Mouse (Mus musculus): ENCODE measurements at regions not wholly inside any gene's neighbourhood (a gene's known extent, or its start where the extent isn't known, plus 50 kb on each side); places are given as distances from the start of the nearest gene placed in this dataset.

DNA sequence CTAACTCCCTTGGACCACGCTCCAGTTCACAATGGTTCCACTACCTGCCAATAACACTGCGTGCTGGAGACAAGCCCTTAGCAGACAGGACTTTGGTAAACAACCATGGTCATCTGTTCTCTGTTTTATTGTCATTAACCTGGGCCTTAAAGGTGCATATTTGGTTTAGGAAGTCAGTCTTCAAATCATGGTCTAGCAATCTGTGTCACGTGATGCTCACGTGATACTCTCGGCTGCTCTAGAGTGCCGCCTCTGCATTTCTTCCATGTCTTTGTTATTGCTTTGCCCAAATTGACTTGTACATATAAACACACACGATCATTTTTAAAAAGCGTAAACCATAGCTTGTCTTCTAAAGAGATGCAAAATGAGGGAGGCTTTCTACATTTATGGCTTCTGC lies 139.8 kb upstream of the 4930535I16Rik start:
- no peak for DNase-seq

DNA sequence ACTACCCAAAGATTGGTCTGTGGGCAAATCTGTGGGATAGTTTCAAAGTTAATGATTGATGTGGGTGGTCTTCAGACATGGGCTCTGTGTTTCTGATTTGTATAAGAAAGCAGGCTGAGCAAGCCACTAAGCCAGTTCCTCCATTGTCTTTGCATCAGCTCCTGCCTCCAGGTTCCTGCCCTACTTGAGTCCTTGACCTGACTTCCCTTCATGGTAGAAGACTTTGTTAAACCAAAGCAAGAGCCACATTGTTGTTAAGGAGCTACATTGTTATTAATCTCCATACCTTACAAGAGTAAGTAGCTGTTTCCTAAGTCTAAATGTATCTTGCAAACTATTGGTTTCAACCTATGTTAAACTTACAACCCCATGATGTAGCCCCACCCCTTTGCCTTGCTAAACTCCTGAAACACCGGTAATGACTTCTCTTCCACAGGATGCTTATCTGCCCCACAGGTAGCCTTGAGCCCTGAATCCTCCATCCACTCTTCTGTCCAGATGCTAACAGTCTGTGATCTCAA lies 136.5 kb upstream of the 4930535I16Rik start:
- no peak for DNase-seq

- DNase-seq: peak; percentile 14
These were observed 135.7 kb upstream of the 4930535I16Rik start for GRCm38 (mm10) chr4:124053340-124054038.

- DNase-seq: no peak
These were observed 134.6 kb upstream of the 4930535I16Rik start for GRCm38 (mm10) chr4:124052387-124052786.

GRCm38 (mm10) chr4:124048348-124048831 lies 130.6 kb upstream of the 4930535I16Rik start:
- no peak for DNase-seq

GRCm38 (mm10) chr4:124047898-124048297 lies 130.1 kb upstream of the 4930535I16Rik start:
- no peak for DNase-seq

GRCm38 (mm10) chr4:124036483-124036882 lies 118.7 kb upstream of the 4930535I16Rik start:
- DNase-seq: no peak

DNA sequence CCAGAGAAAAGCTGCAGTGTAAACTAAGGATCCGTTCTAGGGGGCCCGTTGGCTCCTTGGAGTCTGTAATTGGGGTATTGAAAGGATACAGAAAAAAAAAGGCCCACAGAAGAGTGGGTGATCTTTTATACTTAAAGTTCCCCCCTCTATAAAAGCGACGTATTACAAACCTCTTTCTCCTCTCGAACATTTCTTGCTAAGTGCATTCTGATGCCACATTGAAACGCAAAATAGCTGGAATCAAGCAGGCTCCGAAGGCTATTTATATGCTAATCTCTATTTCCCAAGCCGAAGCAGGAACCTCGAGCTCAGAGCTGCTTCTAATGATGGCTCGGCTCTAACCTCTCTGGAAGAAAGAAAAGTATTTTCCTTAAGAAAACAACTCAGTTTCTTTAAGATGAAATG lies 117.8 kb upstream of the 4930535I16Rik start:
- no peak for DNase-seq

- no peak for DNase-seq
These were observed 117.4 kb upstream of the 4930535I16Rik start for GRCm38 (mm10) chr4:124035192-124035591.

- no peak for DNase-seq
These were observed 110.2 kb upstream of the 4930535I16Rik start for GRCm38 (mm10) chr4:124028061-124028460.

DNA sequence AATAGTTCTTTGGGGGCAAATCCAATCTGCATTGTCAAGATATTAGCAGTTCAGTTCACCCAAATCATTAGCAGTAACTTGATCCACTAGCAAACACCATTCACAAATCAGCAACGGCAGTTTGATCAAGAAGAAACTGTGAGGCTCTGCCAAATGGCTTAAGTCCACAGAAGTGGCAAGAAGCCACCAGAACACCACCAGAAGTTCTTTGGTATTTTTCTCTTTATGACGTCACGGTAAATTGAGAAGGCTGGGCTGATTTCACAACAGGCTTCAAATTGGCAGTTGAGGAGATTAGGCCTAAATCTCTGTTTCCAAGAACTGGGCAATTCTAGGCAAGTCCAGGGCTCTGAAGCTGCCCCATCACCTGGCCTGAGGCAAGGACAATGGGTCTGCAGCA lies 98.6 kb upstream of the 4930535I16Rik start:
- no peak for DNase-seq

- DNase-seq: no peak
These were observed 97.5 kb upstream of the 4930535I16Rik start for GRCm38 (mm10) chr4:124015323-124015722.

- no peak for DNase-seq
These were observed 94.6 kb upstream of the 4930535I16Rik start for GRCm38 (mm10) chr4:124012406-124012805.

- no peak for DNase-seq
These were observed 90.9 kb upstream of the 4930535I16Rik start for GRCm38 (mm10) chr4:124008725-124009124.

DNA sequence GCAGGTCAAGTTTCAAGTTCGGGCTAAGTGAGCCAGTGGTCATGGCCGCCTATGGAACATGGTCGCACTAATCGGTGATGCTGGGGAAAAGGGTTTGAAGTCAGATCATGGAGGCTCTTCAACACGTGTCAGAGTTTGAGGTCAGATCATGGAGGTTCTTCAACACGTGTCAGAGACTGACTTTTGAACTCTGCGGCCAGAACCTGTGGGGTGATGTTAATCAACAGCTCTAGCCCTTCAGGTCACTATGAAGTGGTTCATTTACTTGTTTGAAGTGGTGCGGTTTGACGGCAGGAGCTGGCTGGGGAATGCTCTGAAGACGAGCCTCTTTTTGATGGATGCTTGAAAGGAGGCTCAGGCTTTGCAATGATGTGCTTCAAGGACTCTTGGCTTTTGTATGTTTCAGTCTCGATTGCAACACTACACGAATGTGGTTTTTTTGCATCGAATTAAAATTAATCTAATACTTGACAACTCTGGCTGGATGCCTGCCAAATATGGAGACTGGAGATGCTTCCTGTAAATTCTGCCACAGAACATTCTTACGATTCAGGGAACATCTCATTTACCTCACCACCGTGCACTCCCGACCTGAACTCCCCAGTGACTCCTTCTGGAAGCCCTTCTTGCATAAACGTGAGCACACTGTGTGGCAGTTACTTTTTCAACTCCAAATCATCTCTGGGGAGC lies 87.9 kb upstream of the 4930535I16Rik start:
- DNase-seq: no peak

- no peak for DNase-seq
These were observed 84.9 kb upstream of the 4930535I16Rik start for GRCm38 (mm10) chr4:124002760-124003159.

DNA sequence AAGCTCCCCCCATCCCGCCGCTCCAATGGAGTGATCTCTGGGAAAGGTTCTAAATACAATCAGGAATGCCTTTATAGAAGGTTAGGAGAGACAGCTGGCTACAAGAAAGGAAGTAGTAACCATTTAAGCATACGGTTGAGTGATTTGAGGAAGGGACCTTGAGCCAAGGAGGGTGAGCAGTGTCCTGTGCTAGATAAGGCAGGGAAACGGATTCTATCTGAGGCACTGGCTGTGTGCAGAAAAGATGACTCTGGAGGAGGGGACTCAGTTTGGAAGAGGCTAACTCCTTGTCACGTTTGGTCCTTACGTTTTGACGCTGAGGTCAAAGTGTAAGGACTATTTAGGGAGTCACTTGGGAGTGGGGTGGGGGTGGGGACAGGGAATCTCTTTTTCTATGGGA lies 84.3 kb upstream of the 4930535I16Rik start:
- DNase-seq: no peak

DNA sequence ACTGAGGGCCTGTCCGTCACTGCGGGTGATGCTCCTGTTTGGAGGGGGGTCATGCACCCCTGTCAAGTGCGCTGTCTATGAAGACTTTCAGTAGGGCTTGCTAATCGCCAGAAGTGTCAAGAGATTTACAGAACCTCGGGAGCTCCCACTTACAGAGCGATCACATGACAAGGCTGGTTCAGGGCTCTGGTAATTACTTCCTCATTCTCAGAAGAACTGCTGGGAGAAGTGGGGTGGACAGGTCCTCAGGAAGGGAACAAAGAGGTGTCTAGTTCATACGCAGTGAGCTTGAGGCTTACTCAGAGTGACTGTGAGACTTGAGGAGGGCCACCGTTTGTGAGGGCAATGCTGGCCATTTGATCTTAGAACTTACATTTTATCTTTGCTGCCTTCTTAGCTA lies 78.0 kb upstream of the 4930535I16Rik start:
- DNase-seq: no peak

GRCm38 (mm10) chr4:123991223-123991622 lies 73.4 kb upstream of the 4930535I16Rik start:
- DNase-seq: no peak

DNA sequence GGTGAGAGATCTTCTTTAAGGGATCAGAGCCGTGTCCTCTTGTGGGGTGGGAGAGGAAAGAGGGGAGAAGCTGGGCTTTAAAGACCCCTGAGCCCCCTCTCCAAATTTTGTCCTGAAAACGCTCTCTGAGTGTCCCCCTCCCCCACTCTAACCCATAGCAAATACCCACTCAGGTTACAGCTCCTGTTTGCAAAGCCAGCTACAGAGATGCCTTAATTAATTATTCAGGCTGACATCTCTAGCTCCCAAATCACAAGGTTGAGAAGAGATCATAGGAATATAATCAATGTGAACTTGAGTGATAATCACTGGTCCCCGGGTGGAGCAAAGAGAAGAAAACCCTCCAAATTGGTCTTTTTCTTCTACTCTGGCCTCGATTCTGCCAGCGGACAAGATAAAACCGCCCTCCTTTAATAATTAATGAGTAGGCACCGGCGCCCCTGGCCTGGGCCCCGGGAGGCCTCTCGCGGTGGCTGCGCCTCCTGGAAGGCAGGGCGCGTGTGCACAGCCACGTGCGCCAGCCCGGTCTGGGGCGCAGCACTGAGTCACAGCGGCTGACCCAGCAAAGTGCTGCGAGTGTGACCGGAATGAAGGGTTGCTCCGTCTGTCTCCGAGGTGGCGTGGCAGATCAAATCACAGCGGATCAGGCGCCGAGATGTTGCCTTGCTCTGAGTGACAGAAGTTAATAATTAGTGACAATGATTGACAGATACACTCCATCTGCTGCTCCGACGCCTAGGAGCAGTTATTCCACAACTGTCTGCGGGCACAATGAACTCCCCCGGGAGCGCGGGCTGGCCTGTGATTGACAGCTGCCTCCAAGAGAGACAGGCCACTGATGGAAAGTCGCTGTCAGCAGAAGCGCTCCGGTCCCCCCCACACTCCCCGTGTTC lies 72.7 kb upstream of the 4930535I16Rik start:
- peak; percentile 22 for DNase-seq
